Mouse (Mus musculus) midbrain, embryonic 15.5 days (tissue): Measurements from ENCODE around the gene Mrps9. TPM values are rescaled to one million over a fixed set of nuclear protein-coding genes. Genes with fewer than 3 reads are reported as not detected.
"Not testable (repeated sequence)": the region's sequence is repeated elsewhere in the genome, so short reads cannot be mapped to it uniquely, and the experiment has no call there.

ENCODE experiments used
- ATAC-seq: fragments of 200-750 bp; cut with Nextera tagmentation; replicated peaks from 2 replicates; pipeline ENCODE4 v1.8.0; 2017; ENCODE audit warnings: moderate TSS enrichment
- H3K27ac ChIP-seq: fragments of 300-500 bp; sonication (generic); 2 replicates; pipeline ENCODE4 v1.5.1; 2015; ENCODE audit warnings: mild to moderate bottlenecking, inconsistent platforms
- H3K27me3 ChIP-seq: fragments of 300-500 bp; sonication (generic); replicated peaks from 2 replicates; pipeline ENCODE4 v1.6.1; 2015; ENCODE audit warnings: inconsistent platforms
- H3K36me3 ChIP-seq: fragments of 300-500 bp; sonication (generic); replicated peaks from 2 replicates; pipeline ENCODE4 v1.6.1; 2015; ENCODE audit warnings: inconsistent platforms
- H3K4me1 ChIP-seq: fragments of 300-500 bp; sonication (generic); 2 replicates; pipeline ENCODE4 v1.6.1; 2015; ENCODE audit warnings: inconsistent platforms
- H3K4me2 ChIP-seq: fragments of 300-500 bp; sonication (generic); 2 replicates; pipeline ENCODE4 v1.6.1; 2015; ENCODE audit warnings: inconsistent platforms, mild to moderate bottlenecking, moderate library complexity
- H3K4me3 ChIP-seq: fragments of 300-500 bp; sonication (generic); 2 replicates; pipeline ENCODE4 v1.5.1; 2015; ENCODE audit warnings: mild to moderate bottlenecking, inconsistent platforms
- H3K9ac ChIP-seq: fragments of 300-500 bp; sonication (generic); 2 replicates; pipeline ENCODE4 v1.6.1; 2015; ENCODE audit warnings: mild to moderate bottlenecking, inconsistent platforms
- H3K9me3 ChIP-seq: fragments of 300-500 bp; sonication (generic); 2 replicates; pipeline ENCODE4 v1.6.1; 2016; ENCODE audit warnings: inconsistent platforms
- WGBS: fragments of 180-500 bp; shearing (Covaris S2); methylation state at CpG from one replicate; pipeline ENCODE4 v1.1.7; 2015; ENCODE audit warnings: mixed read lengths; 5-methylcytosine and 5-hydroxymethylcytosine counted together
- polyA plus RNA-seq: library from polyadenylated mRNA; unstranded; fragments of >200 nt; fragmentation: Nextera tagmentation; extraction: Ambion mirVana; gene quantifications from 2 replicates; pipeline ENCODE4 v1.2.1, GENCODE M21; 2015

The Mrps9 gene
- polyA plus RNA-seq, 1 experiment from 2014 or later = 29.3 TPM

GRCm38 (mm10) chr1:42876463-42877093 lies 25.5 kb downstream of the Mrps9 start:
- Histone ChIP-seq H3K4me2 (peak overlapping the region; percentile 42), H3K4me1 (peaks cover 14% of the 10 kb centered on the region), H3K36me3 (no peaks in the 10 kb centered on the region), H3K9ac (no peak overlapping the region), H3K9me3 (no peaks in the 10 kb centered on the region), H3K27me3 (no peaks in the 10 kb centered on the region), H3K27ac (peak overlapping the region; percentile 45), H3K4me3 (no peak overlapping the region)
- peak; percentile 75 for ATAC-seq
- WGBS = 50% methylated on average over 4 of the region's 4 CpGs

- ATAC-seq = peak; percentile 93
- H3K9me3 ChIP-seq = no peaks in the 10 kb centered on the region
- no peaks in the 10 kb centered on the region for H3K36me3 ChIP-seq
- H3K27ac ChIP-seq = peak overlapping the region; percentile 45
- 17% methylated on average over 10 of the region's 10 CpGs for WGBS
- H3K4me1 ChIP-seq = peaks cover 14% of the 10 kb centered on the region
- H3K27me3 ChIP-seq = no peaks in the 10 kb centered on the region
- H3K9ac ChIP-seq = no peak overlapping the region
- H3K4me2 ChIP-seq = peak overlapping the region; percentile 42
- H3K4me3 ChIP-seq = no peak overlapping the region; the same call in 1 of the 2 replicates
These were observed 26.2 kb downstream of the Mrps9 start for GRCm38 (mm10) chr1:42877264-42877663.

- Histone ChIP-seq H3K4me2 (no peak overlapping the region), H3K27ac (no peak overlapping the region), H3K4me3 (no peak overlapping the region), H3K36me3 (no peaks in the 10 kb centered on the region), H3K9ac (no peak overlapping the region), H3K9me3 (no peaks in the 10 kb centered on the region), H3K4me1 (peaks cover 14% of the 10 kb centered on the region), H3K27me3 (no peaks in the 10 kb centered on the region)
- no peak for ATAC-seq
- 94% methylated on average over 5 of the region's 5 CpGs for WGBS
These were observed 27.8 kb downstream of the Mrps9 start for GRCm38 (mm10) chr1:42878851-42879250.

GRCm38 (mm10) chr1:42882258-42882657 lies 31.2 kb downstream of the Mrps9 start:
- peaks cover 6% of the 10 kb centered on the region for H3K4me1 ChIP-seq
- H3K36me3 ChIP-seq = no peaks in the 10 kb centered on the region
- H3K4me2 ChIP-seq = no peak overlapping the region
- H3K4me3 ChIP-seq = no peak overlapping the region
- H3K9me3 ChIP-seq = no peaks in the 10 kb centered on the region
- no peak overlapping the region for H3K27ac ChIP-seq
- H3K9ac ChIP-seq = no peak overlapping the region
- H3K27me3 ChIP-seq = no peaks in the 10 kb centered on the region
- 96% methylated on average over 2 of the region's 2 CpGs for WGBS
- ATAC-seq = no peak

GRCm38 (mm10) chr1:42883418-42883817 lies 32.4 kb downstream of the Mrps9 start:
- not testable (repeated sequence) for H3K27me3 ChIP-seq, H3K9ac ChIP-seq, H3K9me3 ChIP-seq, H3K4me2 ChIP-seq, H3K36me3 ChIP-seq, H3K27ac ChIP-seq, H3K4me1 ChIP-seq, ATAC-seq, H3K4me3 ChIP-seq
- 94% methylated on average over 1 of the region's 2 CpGs for WGBS

- Histone ChIP-seq H3K4me1 (peaks cover 20% of the 10 kb centered on the region), H3K4me2 (no peak overlapping the region), H3K27me3 (no peaks in the 10 kb centered on the region), H3K27ac (peak overlapping the region; percentile 25; the same call in 1 of the 2 replicates), H3K9ac (no peak overlapping the region), H3K36me3 (no peaks in the 10 kb centered on the region), H3K9me3 (no peaks in the 10 kb centered on the region), H3K4me3 (no peak overlapping the region)
- ATAC-seq = 0 out of 2 replicates have a peak, but pooled peaks have one; percentile 15
- WGBS = 76% methylated on average over 11 of the region's 11 CpGs
These were observed 36.8 kb downstream of the Mrps9 start for GRCm38 (mm10) chr1:42887835-42888234.

GRCm38 (mm10) chr1:42888541-42889349 lies 37.7 kb downstream of the Mrps9 start:
- H3K36me3 ChIP-seq = no peaks in the 10 kb centered on the region
- peaks cover 20% of the 10 kb centered on the region for H3K4me1 ChIP-seq
- peak; percentile 77 for ATAC-seq
- H3K9me3 ChIP-seq = no peaks in the 10 kb centered on the region
- peak overlapping the region; percentile 78 for H3K27ac ChIP-seq
- H3K4me2 ChIP-seq = peak overlapping the region; percentile 32
- H3K4me3 ChIP-seq = no peak overlapping the region
- WGBS = 18% methylated on average over 22 of the region's 22 CpGs
- H3K9ac ChIP-seq = no peak overlapping the region
- H3K27me3 ChIP-seq = no peaks in the 10 kb centered on the region

- H3K36me3 ChIP-seq = no peaks in the 10 kb centered on the region
- peak overlapping the region; percentile 16; the same call in 1 of the 2 replicates for H3K4me2 ChIP-seq
- 0 out of 2 replicates have a peak overlapping the region, but pooled peaks have one; percentile 16 for H3K9ac ChIP-seq
- WGBS = 17% methylated on average over 7 of the region's 7 CpGs
- peak; percentile 65 for ATAC-seq
- peaks cover 20% of the 10 kb centered on the region for H3K4me1 ChIP-seq
- H3K27ac ChIP-seq = peak overlapping the region; percentile 78
- no peak overlapping the region for H3K4me3 ChIP-seq
- no peaks in the 10 kb centered on the region for H3K27me3 ChIP-seq
- H3K9me3 ChIP-seq = no peaks in the 10 kb centered on the region
These were observed 38.4 kb downstream of the Mrps9 start for GRCm38 (mm10) chr1:42889421-42889887.

GRCm38 (mm10) chr1:42894695-42895094 lies 43.7 kb downstream of the Mrps9 start:
- no peaks in the 10 kb centered on the region for H3K27me3 ChIP-seq

GRCm38 (mm10) chr1:42905148-42905547 lies 54.1 kb downstream of the Mrps9 start:
- ATAC-seq = no peak
- WGBS = 70% methylated on average over 11 of the region's 11 CpGs
- Histone ChIP-seq H3K36me3 (no peaks in the 10 kb centered on the region), H3K27ac (no peak overlapping the region), H3K4me1 (no peaks in the 10 kb centered on the region), H3K4me2 (no peak overlapping the region), H3K9ac (no peak overlapping the region), H3K27me3 (no peaks in the 10 kb centered on the region), H3K9me3 (no peaks in the 10 kb centered on the region), H3K4me3 (no peak overlapping the region)

More at GRCm38 (mm10) chr1:42894695-42895094, 43.7 kb downstream of the Mrps9 start:
- Histone ChIP-seq H3K4me2 (no peak overlapping the region), H3K4me1 (peaks cover 1% of the 10 kb centered on the region), H3K27ac (no peak overlapping the region), H3K4me3 (no peak overlapping the region), H3K9ac (no peak overlapping the region), H3K9me3 (no peaks in the 10 kb centered on the region), H3K36me3 (no peaks in the 10 kb centered on the region)
- ATAC-seq = no peak

GRCm38 (mm10) chr1:42906696-42907095 lies 55.7 kb downstream of the Mrps9 start:
- peaks cover 4% of the 10 kb centered on the region; the same call in 1 of the 2 replicates for H3K4me1 ChIP-seq
- ATAC-seq = no peak
- H3K9me3 ChIP-seq = no peaks in the 10 kb centered on the region
- no peak overlapping the region for H3K4me2 ChIP-seq
- WGBS = 77% methylated on average over 7 of the region's 7 CpGs
- no peak overlapping the region for H3K4me3 ChIP-seq
- H3K36me3 ChIP-seq = no peaks in the 10 kb centered on the region
- H3K27ac ChIP-seq = no peak overlapping the region
- H3K27me3 ChIP-seq = no peaks in the 10 kb centered on the region
- H3K9ac ChIP-seq = no peak overlapping the region

GRCm38 (mm10) chr1:42907153-42907552 lies 56.1 kb downstream of the Mrps9 start:
- no peak overlapping the region for H3K27ac ChIP-seq
- ATAC-seq = no peak
- no peak overlapping the region for H3K4me3 ChIP-seq
- no peaks in the 10 kb centered on the region for H3K27me3 ChIP-seq
- WGBS = 43% methylated on average over 4 of the region's 4 CpGs
- no peaks in the 10 kb centered on the region for H3K36me3 ChIP-seq
- no peak overlapping the region for H3K4me2 ChIP-seq
- peaks cover 4% of the 10 kb centered on the region; the same call in 1 of the 2 replicates for H3K4me1 ChIP-seq
- no peaks in the 10 kb centered on the region for H3K9me3 ChIP-seq
- no peak overlapping the region for H3K9ac ChIP-seq
